Mouse (Mus musculus) hindbrain, embryonic 16.5 days (tissue): ENCODE data around the gene Tmem150c. TPM values are rescaled to one million over a fixed set of nuclear protein-coding genes. Genes with fewer than 3 reads are reported as not detected.

Source experiments
- ATAC-seq: fragments of 200-750 bp; cut with Nextera tagmentation; 2 replicates; pipeline ENCODE4 v1.8.0; 2017; ENCODE audit warnings: moderate TSS enrichment, moderate library complexity
- H3K27ac ChIP-seq: fragments of 300-500 bp; sonication (generic); 2 replicates; pipeline ENCODE4 v1.5.1; 2014; ENCODE audit warnings: low read depth, mild to moderate bottlenecking, control low read depth, low read length, moderate library complexity
- H3K27me3 ChIP-seq: fragments of 300-500 bp; sonication (generic); replicated peaks from 2 replicates; pipeline ENCODE4 v1.6.1; 2014; ENCODE audit warnings: low read length; ENCODE audit not compliant: control insufficient read depth, insufficient read depth
- H3K36me3 ChIP-seq: fragments of 300-500 bp; sonication (generic); 2 replicates; pipeline ENCODE4 v1.6.1; 2014; ENCODE audit warnings: mild to moderate bottlenecking, low read length, moderate library complexity, mixed read lengths; ENCODE audit not compliant: control insufficient read depth, insufficient read depth
- H3K4me1 ChIP-seq: fragments of 300-500 bp; sonication (generic); 2 replicates; pipeline ENCODE4 v1.6.1; 2014; ENCODE audit warnings: low read depth, low read length; ENCODE audit not compliant: control insufficient read depth, insufficient read depth
- H3K4me2 ChIP-seq: fragments of 300-500 bp; sonication (generic); 2 replicates; pipeline ENCODE4 v1.6.1; 2014; ENCODE audit warnings: mild to moderate bottlenecking, low read length, control low read depth, moderate library complexity
- H3K4me3 ChIP-seq: fragments of 300-500 bp; sonication (generic); 2 replicates; pipeline ENCODE4 v1.5.1; 2014; ENCODE audit warnings: mild to moderate bottlenecking, low read length, control low read depth, moderate library complexity
- H3K9ac ChIP-seq: fragments of 300-500 bp; sonication (generic); 2 replicates; pipeline ENCODE4 v1.6.1; 2014; ENCODE audit warnings: low read depth, mild to moderate bottlenecking, control low read depth, low read length, moderate library complexity
- H3K9me3 ChIP-seq: fragments of 300-500 bp; sonication (generic); 2 replicates; pipeline ENCODE4 v1.6.1; 2014; ENCODE audit warnings: mild to moderate bottlenecking, low read length, moderate library complexity; ENCODE audit not compliant: control insufficient read depth
- WGBS: fragments of 180-500 bp; shearing (Covaris S2); extraction: QIAGEN DNeasy Blood & Tissue Kit; methylation state at CpG from one replicate; pipeline ENCODE4 v1.1.7; 2014; 5-methylcytosine and 5-hydroxymethylcytosine counted together
- polyA plus RNA-seq: library from polyadenylated mRNA; unstranded; fragments of >200 nt; fragmentation: Nextera tagmentation; extraction: Ambion mirVana; gene quantifications from 2 replicates; pipeline ENCODE4 v1.2.1, GENCODE M21; 2015

The Tmem150c gene
- polyA plus RNA-seq, 1 experiment from 2014 or later, result 37.2 TPM

DNA sequence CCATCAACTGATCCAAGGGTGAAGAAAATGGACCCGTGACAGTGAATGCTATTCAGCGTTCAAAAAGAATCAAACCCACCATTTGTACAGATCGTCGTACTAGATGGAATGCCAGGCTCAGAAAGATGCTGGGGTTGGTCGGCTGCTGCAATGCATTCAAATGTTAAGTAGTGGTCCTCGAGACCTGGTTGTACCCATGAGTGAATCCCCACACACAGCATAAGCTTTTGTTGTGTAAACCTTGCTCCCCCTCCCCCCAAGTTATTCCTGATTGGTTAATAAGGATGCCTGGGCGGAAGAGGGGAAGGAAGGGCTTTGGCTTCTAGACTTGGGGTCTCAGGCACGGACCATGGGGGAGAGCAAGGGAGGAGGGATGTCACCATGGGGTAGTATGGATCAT, 40.3 kb downstream of the Tmem150c start:
- H3K36me3 ChIP-seq, result no peaks in the 10 kb centered on the region
- H3K4me1 ChIP-seq, result peaks cover 13% of the 10 kb centered on the region
- H3K9ac ChIP-seq, result no peak overlapping the region
- H3K4me3 ChIP-seq, result no peak overlapping the region
- H3K27me3 ChIP-seq, result no peaks in the 10 kb centered on the region
- H3K4me2 ChIP-seq, result no peak overlapping the region
- H3K9me3 ChIP-seq, result no peaks in the 10 kb centered on the region
- H3K27ac ChIP-seq, result no peak overlapping the region
- no peak for ATAC-seq
- WGBS, result 44% methylated on average over 8 of the region's 8 CpGs

DNA sequence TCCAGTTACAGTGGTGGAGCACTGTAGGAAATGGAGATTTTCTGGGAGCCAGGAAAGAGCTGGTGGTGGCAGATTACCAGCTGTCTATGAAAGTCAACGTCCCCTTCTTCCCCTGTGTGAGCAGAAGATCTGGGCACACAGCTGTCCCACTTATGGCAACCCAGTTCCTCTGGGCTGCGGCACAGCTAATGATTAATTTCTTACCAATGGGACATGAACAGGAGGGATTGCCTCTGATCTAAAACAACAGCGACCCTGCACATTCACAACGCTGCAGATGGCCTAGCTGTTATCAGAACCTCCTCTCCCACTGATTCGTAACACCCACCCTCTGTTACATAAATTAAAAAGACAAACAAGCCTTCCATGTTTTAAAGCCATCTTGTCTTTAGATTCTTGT, 46.2 kb downstream of the Tmem150c start:
- no peak overlapping the region for H3K4me2 ChIP-seq
- peaks cover 17% of the 10 kb centered on the region for H3K4me1 ChIP-seq
- H3K9me3 ChIP-seq, result no peaks in the 10 kb centered on the region
- H3K27ac ChIP-seq, result peak overlapping the region; percentile 55; the same call in 1 of the 2 replicates
- no peak overlapping the region; the same call in 1 of the 2 replicates for H3K9ac ChIP-seq
- ATAC-seq, result no peak
- 36% methylated on average over 5 of the region's 5 CpGs for WGBS
- H3K4me3 ChIP-seq, result no peak overlapping the region
- no peaks in the 10 kb centered on the region for H3K27me3 ChIP-seq
- H3K36me3 ChIP-seq, result no peaks in the 10 kb centered on the region

- H3K27me3 ChIP-seq, result no peaks in the 10 kb centered on the region
- no peak overlapping the region for H3K9ac ChIP-seq
- ATAC-seq, result no peak
- no peak overlapping the region for H3K4me3 ChIP-seq
- whole genome bisulfite sequencing, result 85% methylated on average over 3 of the region's 3 CpGs
- no peak overlapping the region for H3K4me2 ChIP-seq
- no peaks in the 10 kb centered on the region for H3K36me3 ChIP-seq
- H3K4me1 ChIP-seq, result peaks cover 17% of the 10 kb centered on the region
- no peaks in the 10 kb centered on the region for H3K9me3 ChIP-seq
- no peak overlapping the region for H3K27ac ChIP-seq
Observed at GRCm38 (mm10) chr5:100110581-100110980, 49.0 kb downstream of the Tmem150c start.

DNA sequence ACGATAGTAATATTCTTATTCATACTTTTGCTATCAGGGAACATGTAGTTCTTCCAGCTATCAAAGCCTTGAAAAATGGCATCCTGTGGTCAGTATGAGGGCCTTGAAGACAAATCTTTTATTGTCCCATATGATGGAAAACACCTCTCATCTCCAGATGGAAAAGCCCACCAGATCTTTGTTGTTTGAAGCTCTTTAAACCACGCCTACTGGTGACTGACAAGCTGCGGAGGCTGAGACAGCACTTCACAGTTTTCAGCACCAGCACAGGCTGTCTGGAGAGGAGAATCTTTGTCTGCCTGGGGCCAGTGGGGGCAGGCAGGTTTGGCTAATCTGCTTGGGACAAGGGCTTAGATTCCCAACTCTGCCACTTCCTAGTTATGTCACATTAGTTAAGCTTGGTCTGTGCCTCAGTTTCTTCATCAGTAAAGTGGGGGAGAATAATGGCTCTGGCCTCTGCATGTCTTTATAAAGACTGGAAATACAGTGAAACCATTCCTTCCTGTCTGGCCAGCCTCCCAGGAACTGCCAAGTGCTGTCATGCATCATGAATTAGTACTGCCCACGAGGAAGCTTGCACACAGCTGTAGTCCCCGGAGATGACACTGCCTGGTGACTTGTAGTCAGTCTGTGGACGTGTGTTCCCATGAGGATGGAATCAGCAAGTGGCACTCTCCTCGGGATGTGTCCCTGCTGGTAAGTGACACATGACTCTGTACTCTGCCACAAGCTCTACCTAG, 49.9 kb downstream of the Tmem150c start:
- 40% methylated on average over 7 of the region's 7 CpGs for WGBS
- H3K9me3 ChIP-seq, result no peaks in the 10 kb centered on the region
- H3K9ac ChIP-seq, result no peak overlapping the region
- peak; percentile 48 for ATAC-seq
- H3K27me3 ChIP-seq, result no peaks in the 10 kb centered on the region
- H3K27ac ChIP-seq, result peak overlapping the region; percentile 20; the same call in 1 of the 2 replicates
- no peak overlapping the region for H3K4me3 ChIP-seq
- H3K4me1 ChIP-seq, result peaks cover 16% of the 10 kb centered on the region
- H3K4me2 ChIP-seq, result no peak overlapping the region
- H3K36me3 ChIP-seq, result no peaks in the 10 kb centered on the region

- ATAC-seq, result peak; percentile 89
- Histone ChIP-seq H3K9ac (no peak overlapping the region), H3K9me3 (no peaks in the 10 kb centered on the region), H3K4me1 (peaks cover 12% of the 10 kb centered on the region), H3K27me3 (no peaks in the 10 kb centered on the region), H3K36me3 (no peaks in the 10 kb centered on the region), H3K27ac (peak overlapping the region; percentile 17; the same call in 1 of the 2 replicates), H3K4me2 (no peak overlapping the region), H3K4me3 (no peak overlapping the region)
- 56% methylated on average over 9 of the region's 9 CpGs for WGBS
Observed at GRCm38 (mm10) chr5:100108866-100109265, 50.7 kb downstream of the Tmem150c start.

- no peaks in the 10 kb centered on the region for H3K27me3 ChIP-seq
- ATAC-seq, result no peak
- H3K9me3 ChIP-seq, result no peaks in the 10 kb centered on the region
- H3K4me3 ChIP-seq, result no peak overlapping the region
- H3K9ac ChIP-seq, result no peak overlapping the region
- no peak overlapping the region for H3K4me2 ChIP-seq
- no peaks in the 10 kb centered on the region for H3K4me1 ChIP-seq
- H3K27ac ChIP-seq, result no peak overlapping the region
- no peaks in the 10 kb centered on the region for H3K36me3 ChIP-seq
- 96% methylated on average over 1 of the region's 1 CpGs for WGBS
Observed at GRCm38 (mm10) chr5:100102395-100102794, 57.2 kb downstream of the Tmem150c start.

DNA sequence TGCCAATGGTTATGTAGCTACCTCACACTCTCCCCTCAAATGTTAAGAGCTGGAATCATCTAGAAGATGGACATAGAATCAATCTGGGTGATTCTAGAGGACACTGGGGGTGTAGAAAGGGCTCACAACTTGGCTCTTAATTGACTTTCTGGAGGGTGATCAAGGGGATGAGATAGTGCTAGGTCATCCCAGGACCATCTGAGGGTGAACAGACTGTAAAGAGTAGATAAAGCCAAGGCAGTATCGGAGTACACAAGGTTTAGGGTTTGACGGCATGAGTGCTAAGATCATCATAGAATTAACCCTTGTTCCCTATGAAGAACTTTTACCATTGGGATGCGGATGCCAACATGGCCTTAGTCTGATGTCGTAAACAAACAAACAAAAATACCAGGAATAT, 61.6 kb downstream of the Tmem150c start:
- no peaks in the 10 kb centered on the region for H3K9me3 ChIP-seq
- no peaks in the 10 kb centered on the region for H3K36me3 ChIP-seq
- WGBS, result 99% methylated on average over 4 of the region's 4 CpGs
- H3K4me2 ChIP-seq, result no peak overlapping the region
- no peaks in the 10 kb centered on the region for H3K4me1 ChIP-seq
- no peak for ATAC-seq
- no peak overlapping the region for H3K27ac ChIP-seq
- H3K4me3 ChIP-seq, result no peak overlapping the region
- no peaks in the 10 kb centered on the region for H3K27me3 ChIP-seq
- no peak overlapping the region for H3K9ac ChIP-seq

DNA sequence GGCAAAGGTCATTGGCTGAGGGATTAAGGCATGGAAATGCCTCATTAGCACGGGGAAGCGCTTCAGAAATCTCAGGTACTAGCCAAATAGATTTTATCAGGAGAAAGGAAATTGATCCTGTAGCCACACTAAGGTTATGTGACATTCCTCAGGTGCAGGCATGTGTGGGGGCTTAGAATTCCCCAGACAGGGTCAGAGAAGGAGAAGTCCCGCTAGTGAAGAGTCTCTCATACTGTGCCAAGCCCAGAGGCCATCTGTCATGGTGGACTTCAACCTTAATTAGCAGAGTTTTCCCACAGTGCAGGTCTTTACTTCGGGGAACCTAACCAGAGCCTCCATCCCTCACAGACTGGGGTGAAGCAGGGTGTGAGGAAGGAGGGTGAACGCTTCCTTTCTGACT, 62.7 kb downstream of the Tmem150c start:
- no peaks in the 10 kb centered on the region for H3K4me1 ChIP-seq
- no peak overlapping the region for H3K4me3 ChIP-seq
- no peak overlapping the region for H3K4me2 ChIP-seq
- H3K9ac ChIP-seq, result no peak overlapping the region
- H3K36me3 ChIP-seq, result no peaks in the 10 kb centered on the region
- no peaks in the 10 kb centered on the region for H3K9me3 ChIP-seq
- WGBS, result 65% methylated on average over 5 of the region's 5 CpGs
- ATAC-seq, result no peak
- H3K27me3 ChIP-seq, result no peaks in the 10 kb centered on the region
- no peak overlapping the region for H3K27ac ChIP-seq

GRCm38 (mm10) chr5:100091602-100092001, 68.0 kb downstream of the Tmem150c start:
- Histone ChIP-seq H3K4me1 (peaks cover 17% of the 10 kb centered on the region), H3K9ac (peak overlapping the region; percentile 39; the same call in 1 of the 2 replicates), H3K27ac (peak overlapping the region; percentile 53), H3K4me3 (no peak overlapping the region), H3K36me3 (no peaks in the 10 kb centered on the region), H3K4me2 (peak overlapping the region; percentile 20), H3K9me3 (no peaks in the 10 kb centered on the region), H3K27me3 (no peaks in the 10 kb centered on the region)
- 5% methylated on average over 17 of the region's 17 CpGs for WGBS
- ATAC-seq, result peak; percentile 82
